Mouse (Mus musculus) heart, postnatal 0 days (tissue): ENCODE measurements around the gene Clasp2. TPM values are rescaled to one million over a fixed set of nuclear protein-coding genes. Genes with fewer than 3 reads are reported as not detected.

Experiments
- ATAC-seq: fragments of 200-750 bp; cut with Nextera tagmentation; 2 replicates; pipeline ENCODE4 v1.8.0; 2017; ENCODE audit warnings: low read depth, moderate number of reproducible peaks, moderate library complexity; ENCODE audit not compliant: insufficient read depth
- DNase-seq: peaks from one replicate; pipeline ENCODE4 v3.0.0-alpha.2; 2016; ENCODE audit warnings: low spot score
- H3K27ac ChIP-seq: fragments of 300-500 bp; sonication (generic); 2 replicates; pipeline ENCODE4 v1.5.1; 2014; ENCODE audit warnings: low read depth, mild to moderate bottlenecking
- H3K27me3 ChIP-seq: fragments of 300-500 bp; sonication (generic); 2 replicates; pipeline ENCODE4 v1.6.1; 2014; ENCODE audit warnings: low read length, mixed read lengths; ENCODE audit not compliant: control insufficient read depth, insufficient read depth
- H3K36me3 ChIP-seq: fragments of 300-500 bp; sonication (generic); replicated peaks from 2 replicates; pipeline ENCODE4 v1.6.1; 2014; ENCODE audit warnings: low read length, mixed read lengths; ENCODE audit not compliant: control insufficient read depth, insufficient read depth
- H3K4me1 ChIP-seq: fragments of 300-500 bp; sonication (generic); 2 replicates; pipeline ENCODE4 v1.6.1; 2014; ENCODE audit warnings: antibody characterized with exemption; ENCODE audit not compliant: control insufficient read depth, insufficient read depth
- H3K4me2 ChIP-seq: fragments of 300-500 bp; sonication (generic); 2 replicates; pipeline ENCODE4 v1.6.1; 2014; ENCODE audit warnings: low read depth, mild to moderate bottlenecking, low read length, moderate library complexity
- H3K4me3 ChIP-seq: fragments of 300-500 bp; sonication (generic); 2 replicates; pipeline ENCODE4 v1.5.1; 2014; ENCODE audit warnings: low read depth, low read length
- H3K9ac ChIP-seq: fragments of 300-500 bp; sonication (generic); replicated peaks from 2 replicates; pipeline ENCODE4 v1.6.1; 2014; ENCODE audit warnings: low read depth, low read length, mixed read lengths
- H3K9me3 ChIP-seq: fragments of 300-500 bp; sonication (generic); replicated peaks from 2 replicates; pipeline ENCODE4 v1.6.1; 2016; ENCODE audit warnings: low read length; ENCODE audit not compliant: control insufficient read depth
- CTCF ChIP-seq: IDR thresholded peaks from 2 replicates; pipeline ENCODE4 v1.5.1; 2016; ENCODE audit warnings: antibody characterized with exemption, control low read depth, low read depth
- EP300 ChIP-seq: IDR thresholded peaks from 2 replicates; pipeline ENCODE4 v1.6.1; 2016; ENCODE audit warnings: antibody characterized with exemption, low read depth
- WGBS: fragments of 180-500 bp; shearing (Covaris S2); extraction: QIAGEN DNeasy Blood & Tissue Kit; methylation state at CpG from one replicate; pipeline ENCODE4 v1.1.7; 2014; 5-methylcytosine and 5-hydroxymethylcytosine counted together
- polyA plus RNA-seq: library from polyadenylated mRNA; unstranded; fragments of >200 nt; fragmentation: Nextera tagmentation; extraction: Ambion mirVana; gene quantifications from 2 replicates; pipeline ENCODE4 v1.2.1, GENCODE M21; 2015
- total RNA-seq: library from RNA; depleted of rRNA; stranded (reverse); fragments of >200 nt; gene quantifications from 2 replicates; pipeline ENCODE4 v1.2.3, GENCODE M21; 2014; ENCODE audit warnings: low replicate concordance

The Clasp2 gene
- total and polyA plus RNA-seq, 2 experiments from 2014 or later: 15.8 to 39.7 TPM

GRCm38 (mm10) chr9:113758472-113758871, 17.2 kb downstream of the Clasp2 start:
- H3K4me2 ChIP-seq: no peak overlapping the region
- H3K27me3 ChIP-seq: no peaks in the 10 kb centered on the region
- H3K4me3 ChIP-seq: no peak overlapping the region
- WGBS: 85% methylated on average over 10 of the region's 10 CpGs
- DNase-seq (no peak), ATAC-seq (no peak)
- TF ChIP-seq CTCF (no peak), EP300 (no peak)
- no peaks in the 10 kb centered on the region for H3K4me1 ChIP-seq
- H3K9me3 ChIP-seq: 0 out of 2 replicates have a peak, but pooled peaks cover 4% of the 10 kb centered on the region
- H3K27ac ChIP-seq: no peak overlapping the region
- H3K9ac ChIP-seq: no peak overlapping the region
- H3K36me3 ChIP-seq: no peaks in the 10 kb centered on the region; the same call in 1 of the 2 replicates

GRCm38 (mm10) chr9:113759684-113760083, 18.4 kb downstream of the Clasp2 start:
- Histone ChIP-seq H3K36me3 (no peaks in the 10 kb centered on the region; the same call in 1 of the 2 replicates), H3K27me3 (no peaks in the 10 kb centered on the region), H3K4me1 (no peaks in the 10 kb centered on the region), H3K9me3 (0 out of 2 replicates have a peak, but pooled peaks cover 4% of the 10 kb centered on the region), H3K4me3 (no peak overlapping the region), H3K4me2 (no peak overlapping the region), H3K9ac (no peak overlapping the region), H3K27ac (no peak overlapping the region)
- DNase-seq (no peak), ATAC-seq (no peak)
- TF ChIP-seq EP300 (no peak), CTCF (no peak)
- WGBS: 97% methylated on average over 1 of the region's 1 CpGs

- ATAC-seq (no peak), DNase-seq (no peak)
- WGBS: 86% methylated on average over 6 of the region's 6 CpGs
- Histone ChIP-seq H3K4me2 (no peak overlapping the region), H3K27ac (no peak overlapping the region), H3K9me3 (0 out of 2 replicates have a peak, but pooled peaks cover 4% of the 10 kb centered on the region), H3K9ac (no peak overlapping the region), H3K4me3 (no peak overlapping the region), H3K4me1 (no peaks in the 10 kb centered on the region), H3K27me3 (no peaks in the 10 kb centered on the region), H3K36me3 (no peaks in the 10 kb centered on the region; the same call in none of the 2 replicates)
- TF ChIP-seq CTCF (no peak), EP300 (no peak)
Measured at GRCm38 (mm10) chr9:113762389-113762788, 21.1 kb downstream of the Clasp2 start.

DNA sequence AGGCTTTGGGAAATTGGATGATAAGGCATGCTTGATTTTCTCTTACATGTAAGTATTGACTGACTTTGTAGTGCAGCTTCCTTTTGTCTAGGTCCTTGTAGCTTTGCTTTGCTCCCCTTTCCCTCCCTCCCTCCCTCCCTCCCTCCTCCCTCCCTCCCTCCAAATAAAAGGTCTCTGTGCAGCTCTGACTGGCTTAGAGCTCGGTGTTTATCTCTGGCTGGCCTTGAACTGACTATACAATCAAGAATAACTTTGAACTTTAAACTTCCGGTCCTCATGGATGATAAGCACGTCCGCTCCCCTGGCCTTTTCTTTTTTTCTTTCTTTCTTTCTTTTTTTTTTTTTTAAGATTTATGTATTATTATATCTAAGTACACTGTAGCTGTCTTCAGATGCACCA, 21.9 kb downstream of the Clasp2 start:
- no peak overlapping the region for H3K4me3 ChIP-seq
- no peaks in the 10 kb centered on the region for H3K27me3 ChIP-seq
- H3K36me3 ChIP-seq: no peaks in the 10 kb centered on the region; the same call in none of the 2 replicates
- 72% methylated on average over 4 of the region's 4 CpGs for WGBS
- no peak overlapping the region for H3K27ac ChIP-seq
- H3K9ac ChIP-seq: no peak overlapping the region
- 0 out of 2 replicates have a peak, but pooled peaks cover 4% of the 10 kb centered on the region for H3K9me3 ChIP-seq
- DNase-seq (no peak), ATAC-seq (no peak)
- H3K4me1 ChIP-seq: no peaks in the 10 kb centered on the region
- H3K4me2 ChIP-seq: no peak overlapping the region
- TF ChIP-seq EP300: no peak
- TF ChIP-seq CTCF: no peak

DNA sequence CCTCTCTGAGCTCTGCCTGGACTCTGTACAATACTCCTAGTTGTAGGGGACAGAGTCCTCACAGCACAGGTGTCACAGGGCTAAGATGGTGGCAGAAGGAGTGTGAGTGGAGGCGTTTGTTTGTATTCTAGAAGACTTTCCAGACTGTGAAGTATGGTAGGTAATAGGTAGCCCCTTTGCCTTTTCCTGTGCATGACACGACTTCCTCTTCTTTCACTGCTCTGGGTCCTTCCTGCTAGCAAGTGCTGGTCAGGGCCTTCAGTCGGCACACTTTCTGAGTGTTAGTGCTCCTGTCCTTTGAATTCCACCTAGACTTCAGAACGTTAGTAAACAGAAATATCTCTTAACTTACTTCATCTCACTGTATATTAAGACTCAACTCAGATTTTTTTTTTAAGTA, 29.4 kb downstream of the Clasp2 start:
- Histone ChIP-seq H3K9me3 (no peaks in the 10 kb centered on the region), H3K9ac (no peak overlapping the region), H3K27me3 (no peaks in the 10 kb centered on the region), H3K27ac (no peak overlapping the region), H3K4me1 (no peaks in the 10 kb centered on the region), H3K4me2 (no peak overlapping the region), H3K4me3 (no peak overlapping the region), H3K36me3 (peaks cover 29% of the 10 kb centered on the region)
- no peak for DNase-seq
- WGBS: 68% methylated on average over 4 of the region's 4 CpGs
- ATAC-seq: no peak
- TF ChIP-seq EP300: no peak
- TF ChIP-seq CTCF: no peak

GRCm38 (mm10) chr9:113780863-113781262, 39.6 kb downstream of the Clasp2 start:
- Histone ChIP-seq H3K36me3 (no peaks in the 10 kb centered on the region), H3K9me3 (no peaks in the 10 kb centered on the region), H3K4me3 (no peak overlapping the region), H3K9ac (no peak overlapping the region), H3K4me2 (no peak overlapping the region), H3K4me1 (no peaks in the 10 kb centered on the region), H3K27ac (no peak overlapping the region), H3K27me3 (no peaks in the 10 kb centered on the region)
- DNase-seq (no peak), ATAC-seq (no peak)
- WGBS: 83% methylated on average over 3 of the region's 3 CpGs
- no peak for TF ChIP-seq EP300
- TF ChIP-seq CTCF: no peak
